Mouse (Mus musculus) brain, embryonic 14.5 days (tissue): Measurements from ENCODE around the gene Gbgt1. TPM values are rescaled to one million over a fixed set of nuclear protein-coding genes. Genes with fewer than 3 reads are reported as not detected.
"Not testable (repeated sequence)": the region's sequence is repeated elsewhere in the genome, so short reads cannot be mapped to it uniquely, and the experiment has no call there.

Experiments used
- DNase-seq: peaks from one replicate; pipeline ENCODE4 v3.0.0-alpha.2; 2011; ENCODE audit warnings: low read depth
- CTCF ChIP-seq: fragments of 200-500 bp; IDR thresholded peaks from 2 replicates; pipeline ENCODE4 v1.5.1; 2012; ENCODE audit warnings: inconsistent platforms, mild to moderate bottlenecking, moderate library complexity, borderline replicate concordance; ENCODE audit not compliant: insufficient read depth, insufficient read length; ENCODE audit errors: extremely low read depth
- POLR2A ChIP-seq: fragments of 200-500 bp; IDR thresholded peaks from 2 replicates; pipeline ENCODE4 v1.6.1; 2012; ENCODE audit warnings: mild to moderate bottlenecking, inconsistent platforms, borderline replicate concordance; ENCODE audit not compliant: poor library complexity, insufficient read depth, insufficient read length, severe bottlenecking; ENCODE audit errors: extremely low read depth
- polyA plus RNA-seq: library from polyadenylated mRNA; depleted of rRNA; stranded (reverse); fragments of >200 nt; gene quantifications from 2 replicates; pipeline ENCODE4 v1.2.3, GENCODE M21; 2012; rRNA removed

The Gbgt1 gene
- 0.91 and 1.8 TPM in 2 replicates for polyA plus RNA-seq

- DNase-seq: no peak
- TF ChIP-seq POLR2A (no peak), CTCF (no peak)
Measured at GRCm38 (mm10) chr2:28496671-28497070, at the start of gene Gbgt1. Gbgt1 (plus strand) TSS chr2:28496891.

GRCm38 (mm10) chr2:28447315-28447670 lies 49.4 kb upstream of the Gbgt1 start:
- TF ChIP-seq CTCF (no peak), POLR2A (no peak)
- peak; percentile 54 for DNase-seq

GRCm38 (mm10) chr2:28451663-28452062 lies 45.0 kb upstream of the Gbgt1 start:
- no peak for TF ChIP-seq POLR2A
- no peak for TF ChIP-seq CTCF

GRCm38 (mm10) chr2:28453539-28453938 lies 43.2 kb upstream of the Gbgt1 start:
- DNase-seq: no peak
- TF ChIP-seq POLR2A (no peak), CTCF (no peak)

More at GRCm38 (mm10) chr2:28451663-28452062, 45.0 kb upstream of the Gbgt1 start:
- no peak for DNase-seq

GRCm38 (mm10) chr2:28456616-28457015 lies 40.1 kb upstream of the Gbgt1 start:
- TF ChIP-seq POLR2A: no peak
- TF ChIP-seq CTCF: no peak
- peak; percentile 43 for DNase-seq

GRCm38 (mm10) chr2:28463919-28464318 lies 32.8 kb upstream of the Gbgt1 start:
- peak; percentile 20 for DNase-seq
- TF ChIP-seq CTCF: peak; percentile 61; the same call in 1 of the 2 replicates
- TF ChIP-seq POLR2A: no peak

- DNase-seq: no peak
- TF ChIP-seq CTCF (no peak), POLR2A (no peak)
Measured at GRCm38 (mm10) chr2:28464919-28465318, 31.8 kb upstream of the Gbgt1 start.

GRCm38 (mm10) chr2:28465836-28466518 lies 30.7 kb upstream of the Gbgt1 start, which contains the start of gene 1700007K13Rik:
1700007K13Rik (minus strand) TSS chr2:28466332.
- TF ChIP-seq POLR2A: no peak
- TF ChIP-seq CTCF: no peak
- DNase-seq: peak; percentile 91

GRCm38 (mm10) chr2:28467860-28468485 lies 28.7 kb upstream of the Gbgt1 start, which contains the start of gene Mrps2:
Mrps2 (plus strand) TSS chr2:28468066.
- TF ChIP-seq POLR2A (peak; percentile 88; the same call in 1 of the 2 replicates), CTCF (peak; percentile 90)
- DNase-seq: peak; percentile 95

GRCm38 (mm10) chr2:28468486-28469225 lies 28.0 kb upstream of the Gbgt1 start:
- TF ChIP-seq CTCF (no peak), POLR2A (no peak)
- DNase-seq: no peak

- no peak for DNase-seq
- TF ChIP-seq POLR2A (no peak), CTCF (no peak)
Measured at GRCm38 (mm10) chr2:28469461-28469860, 27.2 kb upstream of the Gbgt1 start.

- TF ChIP-seq CTCF: no peak
- TF ChIP-seq POLR2A: no peak
Measured at GRCm38 (mm10) chr2:28470591-28470990, 26.1 kb upstream of the Gbgt1 start.

GRCm38 (mm10) chr2:28472011-28472410 lies 24.7 kb upstream of the Gbgt1 start:
- DNase-seq: not testable (repeated sequence)

More at GRCm38 (mm10) chr2:28470591-28470990, 26.1 kb upstream of the Gbgt1 start:
- DNase-seq: no peak

GRCm38 (mm10) chr2:28477993-28478392 lies 18.7 kb upstream of the Gbgt1 start:
- DNase-seq: not testable (repeated sequence)
